Mouse (Mus musculus): ENCODE data around the gene Nckap1l. TPM values are rescaled to one million over a fixed set of nuclear protein-coding genes. Genes with fewer than 3 reads are reported as not detected.

Gene Nckap1l
- polyA plus RNA-seq, 1 experiment, result 5.9 TPM

GRCm38 (mm10) chr15:103500723-103501122 lies 47.1 kb downstream of the Nckap1l start:
- no peaks in the 10 kb centered on the region for H3K36me3 ChIP-seq (ENCODE audit: control insufficient read depth, insufficient read depth, low read length)
- H3K27me3 ChIP-seq (replicated peaks; ENCODE audit: control insufficient read depth, insufficient read depth, low read length), result no peaks in the 10 kb centered on the region; the same call in 1 of the 2 replicates
- TF ChIP-seq POLR2A (IDR thresholded peaks at IDR 0.05; ENCODE audit: low read depth, low read length), result no peak
- TF ChIP-seq CTCF (conservative IDR thresholded peaks at IDR 0.05; ENCODE audit: insufficient read depth, insufficient read length, low read depth, low read length), result no peak
- DNase-seq, result no peak
- WGBS, result 76% methylated on average over 1 of the region's 1 CpGs
- H3K4me3 ChIP-seq (ENCODE audit: insufficient read depth, low read depth, low read length), result no peak overlapping the region
- no peaks in the 10 kb centered on the region for H3K4me1 ChIP-seq (ENCODE audit: control insufficient read depth, insufficient read depth, low read length)
- H3K27ac ChIP-seq (ENCODE audit: insufficient read depth, low read depth, low read length), result no peak overlapping the region

- Histone ChIP-seq H3K27me3 (replicated peaks; ENCODE audit: control insufficient read depth, insufficient read depth, low read length) (no peaks in the 10 kb centered on the region; the same call in 1 of the 2 replicates), H3K36me3 (ENCODE audit: control insufficient read depth, insufficient read depth, low read length) (no peaks in the 10 kb centered on the region), H3K4me3 (ENCODE audit: insufficient read depth, low read depth, low read length) (no peak overlapping the region), H3K27ac (ENCODE audit: insufficient read depth, low read depth, low read length) (no peak overlapping the region), H3K4me1 (ENCODE audit: control insufficient read depth, insufficient read depth, low read length) (no peaks in the 10 kb centered on the region)
- TF ChIP-seq CTCF (conservative IDR thresholded peaks at IDR 0.05; ENCODE audit: insufficient read depth, insufficient read length, low read depth, low read length), result no peak
- no peak for TF ChIP-seq POLR2A (IDR thresholded peaks at IDR 0.05; ENCODE audit: low read depth, low read length)
- WGBS, result 57% methylated on average over 2 of the region's 2 CpGs
- DNase-seq, result no peak
These were observed 47.6 kb downstream of the Nckap1l start for GRCm38 (mm10) chr15:103501186-103501585.

- Histone ChIP-seq H3K4me3 (ENCODE audit: insufficient read depth, low read depth, low read length) (peak within 1 kb of the TSS; percentile 44), H3K27ac (ENCODE audit: insufficient read depth, low read depth, low read length) (no peak within 1 kb of the TSS), H3K36me3 (ENCODE audit: control insufficient read depth, insufficient read depth, low read length) (no peaks in the 10 kb centered on the region), H3K27me3 (replicated peaks; ENCODE audit: control insufficient read depth, insufficient read depth, low read length) (no peaks in the 10 kb centered on the region; the same call in 1 of the 2 replicates), H3K4me1 (ENCODE audit: control insufficient read depth, insufficient read depth, low read length) (no peaks in the 10 kb centered on the region)
- 2% methylated on average over 52 of the region's 63 CpGs for WGBS
- TF ChIP-seq POLR2A (IDR thresholded peaks at IDR 0.05; ENCODE audit: low read depth, low read length) (no peak), CTCF (conservative IDR thresholded peaks at IDR 0.05; ENCODE audit: insufficient read depth, insufficient read length, low read depth, low read length) (no peak)
- peak; percentile 45 for DNase-seq
These were observed 49.0 kb downstream of the Nckap1l start, which contains the start of gene Pde1b for GRCm38 (mm10) chr15:103502435-103503250. Gene Pde1b, plus strand, starts transcription at chr15:103503034.

GRCm38 (mm10) chr15:103503251-103503600 lies 49.6 kb downstream of the Nckap1l start:
- TF ChIP-seq CTCF (conservative IDR thresholded peaks at IDR 0.05; ENCODE audit: insufficient read depth, insufficient read length, low read depth, low read length), result no peak
- no peak for TF ChIP-seq POLR2A (IDR thresholded peaks at IDR 0.05; ENCODE audit: low read depth, low read length)
- DNase-seq, result no peak
- WGBS, result 2% methylated on average over 15 of the region's 15 CpGs
- Histone ChIP-seq H3K27me3 (replicated peaks; ENCODE audit: control insufficient read depth, insufficient read depth, low read length) (no peaks in the 10 kb centered on the region; the same call in 1 of the 2 replicates), H3K4me3 (ENCODE audit: insufficient read depth, low read depth, low read length) (peak overlapping the region; percentile 44), H3K36me3 (ENCODE audit: control insufficient read depth, insufficient read depth, low read length) (no peaks in the 10 kb centered on the region), H3K27ac (ENCODE audit: insufficient read depth, low read depth, low read length) (no peak overlapping the region), H3K4me1 (ENCODE audit: control insufficient read depth, insufficient read depth, low read length) (no peaks in the 10 kb centered on the region)

- H3K4me1 ChIP-seq (ENCODE audit: control insufficient read depth, insufficient read depth, low read length), result no peaks in the 10 kb centered on the region
- TF ChIP-seq CTCF (conservative IDR thresholded peaks at IDR 0.05; ENCODE audit: insufficient read depth, insufficient read length, low read depth, low read length) (no peak), POLR2A (IDR thresholded peaks at IDR 0.05; ENCODE audit: low read depth, low read length) (no peak)
- H3K27me3 ChIP-seq (replicated peaks; ENCODE audit: control insufficient read depth, insufficient read depth, low read length), result no peaks in the 10 kb centered on the region; the same call in 1 of the 2 replicates
- H3K36me3 ChIP-seq (ENCODE audit: control insufficient read depth, insufficient read depth, low read length), result no peaks in the 10 kb centered on the region
- no peak overlapping the region for H3K4me3 ChIP-seq (ENCODE audit: insufficient read depth, low read depth, low read length)
- 54% methylated on average over 12 of the region's 12 CpGs for WGBS
- DNase-seq, result no peak
- H3K27ac ChIP-seq (ENCODE audit: insufficient read depth, low read depth, low read length), result no peak overlapping the region
These were observed 50.1 kb downstream of the Nckap1l start for GRCm38 (mm10) chr15:103503660-103504059.

- TF ChIP-seq CTCF (conservative IDR thresholded peaks at IDR 0.05; ENCODE audit: insufficient read depth, insufficient read length, low read depth, low read length) (no peak), POLR2A (IDR thresholded peaks at IDR 0.05; ENCODE audit: low read depth, low read length) (no peak)
- WGBS, result 60% methylated on average over 3 of the region's 3 CpGs
- Histone ChIP-seq H3K4me1 (ENCODE audit: control insufficient read depth, insufficient read depth, low read length) (no peaks in the 10 kb centered on the region), H3K36me3 (ENCODE audit: control insufficient read depth, insufficient read depth, low read length) (no peaks in the 10 kb centered on the region), H3K4me3 (ENCODE audit: insufficient read depth, low read depth, low read length) (no peak overlapping the region), H3K27me3 (replicated peaks; ENCODE audit: control insufficient read depth, insufficient read depth, low read length) (no peaks in the 10 kb centered on the region; the same call in 1 of the 2 replicates), H3K27ac (ENCODE audit: insufficient read depth, low read depth, low read length) (no peak overlapping the region)
- no peak for DNase-seq
These were observed 55.7 kb downstream of the Nckap1l start for GRCm38 (mm10) chr15:103509317-103509716.

GRCm38 (mm10) chr15:103511652-103512051 lies 58.1 kb downstream of the Nckap1l start:
- no peak for DNase-seq
- H3K27me3 ChIP-seq (replicated peaks; ENCODE audit: control insufficient read depth, insufficient read depth, low read length), result no peaks in the 10 kb centered on the region
- no peaks in the 10 kb centered on the region for H3K4me1 ChIP-seq (ENCODE audit: control insufficient read depth, insufficient read depth, low read length)
- 67% methylated on average over 1 of the region's 1 CpGs for WGBS
- no peak overlapping the region for H3K4me3 ChIP-seq (ENCODE audit: insufficient read depth, low read depth, low read length)
- no peak for TF ChIP-seq POLR2A (IDR thresholded peaks at IDR 0.05; ENCODE audit: low read depth, low read length)
- no peak for TF ChIP-seq CTCF (conservative IDR thresholded peaks at IDR 0.05; ENCODE audit: insufficient read depth, insufficient read length, low read depth, low read length)
- no peaks in the 10 kb centered on the region for H3K36me3 ChIP-seq (ENCODE audit: control insufficient read depth, insufficient read depth, low read length)
- no peak overlapping the region for H3K27ac ChIP-seq (ENCODE audit: insufficient read depth, low read depth, low read length)

All from kidney, adult 2 months (tissue).